Mouse (Mus musculus) limb, embryonic 11.5 days (tissue): ENCODE results near the gene Arpc5l. TPM values are rescaled to one million over a fixed set of nuclear protein-coding genes. Genes with fewer than 3 reads are reported as not detected.

ENCODE experiments used
- ATAC-seq: fragments of 200-750 bp; cut with Nextera tagmentation; 2 replicates; pipeline ENCODE4 v1.8.0; 2017; ENCODE audit warnings: low read depth; ENCODE audit not compliant: insufficient number of reproducible peaks, low FRiP score, low TSS enrichment
- DNase-seq: peaks from one replicate; pipeline ENCODE4 v3.0.0-alpha.2; 2015; ENCODE audit warnings: low spot score
- H3K27ac ChIP-seq: fragments of 300-500 bp; sonication (generic); replicated peaks from 2 replicates; pipeline ENCODE4 v1.5.1; 2014; ENCODE audit warnings: low read depth, mild to moderate bottlenecking, low read length
- H3K27me3 ChIP-seq: fragments of 300-500 bp; sonication (generic); 2 replicates; pipeline ENCODE4 v1.6.1; 2014; ENCODE audit warnings: mild to moderate bottlenecking, low read length, mixed read lengths; ENCODE audit not compliant: control insufficient read depth, insufficient read depth
- H3K36me3 ChIP-seq: fragments of 300-500 bp; sonication (generic); 2 replicates; pipeline ENCODE4 v1.6.1; 2014; ENCODE audit warnings: mild to moderate bottlenecking, low read length, moderate library complexity, mixed read lengths; ENCODE audit not compliant: control insufficient read depth, insufficient read depth
- H3K4me1 ChIP-seq: fragments of 300-500 bp; sonication (generic); 2 replicates; pipeline ENCODE4 v1.6.1; 2014; ENCODE audit warnings: low read length, mixed read lengths; ENCODE audit not compliant: control insufficient read depth, insufficient read depth
- H3K4me2 ChIP-seq: fragments of 300-500 bp; sonication (generic); 2 replicates; pipeline ENCODE4 v1.6.1; 2014; ENCODE audit warnings: low read depth, mild to moderate bottlenecking, moderate library complexity; ENCODE audit not compliant: severe bottlenecking
- H3K4me3 ChIP-seq: fragments of 300-500 bp; sonication (generic); 2 replicates; pipeline ENCODE4 v1.5.1; 2014; ENCODE audit warnings: low read depth, low read length
- H3K9ac ChIP-seq: fragments of 300-500 bp; sonication (generic); 2 replicates; pipeline ENCODE4 v1.6.1; 2014; ENCODE audit warnings: mild to moderate bottlenecking, low read length
- H3K9me3 ChIP-seq: fragments of 300-500 bp; sonication (generic); 2 replicates; pipeline ENCODE4 v1.6.1; 2016; ENCODE audit warnings: low read length; ENCODE audit not compliant: control insufficient read depth
- whole genome bisulfite sequencing: fragments of 180-500 bp; shearing (Covaris S2); extraction: QIAGEN DNeasy Blood & Tissue Kit; methylation state at CpG from one replicate; pipeline ENCODE4 v1.1.7; 2014; 5-methylcytosine and 5-hydroxymethylcytosine counted together
- polyA plus RNA-seq: library from polyadenylated mRNA; unstranded; fragments of >200 nt; fragmentation: Nextera tagmentation; extraction: Ambion mirVana; gene quantifications from 2 replicates; pipeline ENCODE4 v1.2.1, GENCODE M21; 2014

The Arpc5l gene
- polyA plus RNA-seq, 1 experiment from 2014 or later = 115 TPM

- 73% methylated on average over 4 of the region's 4 CpGs for WGBS
Observed at GRCm38 (mm10) chr2:38992004-38992403, 13.1 kb upstream of the Arpc5l start.

GRCm38 (mm10) chr2:38992452-38992851 lies 12.7 kb upstream of the Arpc5l start:
- WGBS = 69% methylated on average over 4 of the region's 4 CpGs
- Histone ChIP-seq H3K27me3 (no peaks in the 10 kb centered on the region), H3K9me3 (no peaks in the 10 kb centered on the region), H3K4me2 (no peak overlapping the region), H3K36me3 (no peaks in the 10 kb centered on the region), H3K27ac (no peak overlapping the region), H3K4me1 (no peaks in the 10 kb centered on the region), H3K4me3 (no peak overlapping the region), H3K9ac (no peak overlapping the region)
- ATAC-seq (no peak), DNase-seq (no peak)

More at GRCm38 (mm10) chr2:38992004-38992403, 13.1 kb upstream of the Arpc5l start:
- H3K27ac ChIP-seq = no peak overlapping the region
- no peak overlapping the region for H3K9ac ChIP-seq
- DNase-seq (no peak), ATAC-seq (no peak)
- H3K4me3 ChIP-seq = no peak overlapping the region
- H3K4me2 ChIP-seq = no peak overlapping the region
- no peaks in the 10 kb centered on the region for H3K4me1 ChIP-seq
- H3K9me3 ChIP-seq = no peaks in the 10 kb centered on the region
- no peaks in the 10 kb centered on the region for H3K27me3 ChIP-seq
- no peaks in the 10 kb centered on the region for H3K36me3 ChIP-seq

GRCm38 (mm10) chr2:38997386-38998374 lies 7.5 kb upstream of the Arpc5l start, which contains the start of gene Wdr38:
Gene Wdr38, plus strand, starts transcription at chr2:38997476.
- H3K9ac ChIP-seq = peak within 1 kb of the TSS; percentile 50
- 0 out of 2 replicates have a peak, but pooled peaks cover 7% of the 10 kb centered on the region for H3K4me1 ChIP-seq
- H3K4me2 ChIP-seq = peak within 1 kb of the TSS; percentile 33
- 16% methylated on average over 33 of the region's 33 CpGs for WGBS
- peaks cover 12% of the 10 kb centered on the region for H3K36me3 ChIP-seq
- H3K27ac ChIP-seq = no peak within 1 kb of the TSS
- H3K27me3 ChIP-seq = no peaks in the 10 kb centered on the region
- H3K9me3 ChIP-seq = no peaks in the 10 kb centered on the region
- peak; percentile 93 for DNase-seq
- H3K4me3 ChIP-seq = peak within 1 kb of the TSS; percentile 27
- ATAC-seq = peak; percentile 88

GRCm38 (mm10) chr2:38999381-38999780 lies 5.8 kb upstream of the Arpc5l start:
- ATAC-seq (no peak), DNase-seq (no peak)
- Histone ChIP-seq H3K4me3 (no peak overlapping the region), H3K9ac (no peak overlapping the region), H3K4me1 (peaks cover 21% of the 10 kb centered on the region), H3K27ac (no peak overlapping the region), H3K4me2 (no peak overlapping the region), H3K36me3 (peaks cover 22% of the 10 kb centered on the region), H3K27me3 (no peaks in the 10 kb centered on the region), H3K9me3 (no peaks in the 10 kb centered on the region)
- 53% methylated on average over 4 of the region's 4 CpGs for WGBS

- H3K36me3 ChIP-seq = peaks cover 22% of the 10 kb centered on the region
- no peak overlapping the region for H3K27ac ChIP-seq
- no peak overlapping the region for H3K4me2 ChIP-seq
- no peaks in the 10 kb centered on the region for H3K27me3 ChIP-seq
- peaks cover 21% of the 10 kb centered on the region for H3K4me1 ChIP-seq
- no peak overlapping the region for H3K4me3 ChIP-seq
- no peaks in the 10 kb centered on the region for H3K9me3 ChIP-seq
- DNase-seq (no peak), ATAC-seq (no peak)
- H3K9ac ChIP-seq = no peak overlapping the region
- WGBS = 67% methylated on average over 8 of the region's 8 CpGs
Observed at GRCm38 (mm10) chr2:38999910-39000586, 5.1 kb upstream of the Arpc5l start.

GRCm38 (mm10) chr2:39000587-39000919 lies 4.6 kb upstream of the Arpc5l start:
- ATAC-seq (no peak), DNase-seq (no peak)
- Histone ChIP-seq H3K4me2 (no peak overlapping the region), H3K27ac (no peak overlapping the region), H3K36me3 (peaks cover 22% of the 10 kb centered on the region), H3K4me3 (no peak overlapping the region), H3K9me3 (no peaks in the 10 kb centered on the region), H3K9ac (no peak overlapping the region), H3K4me1 (peaks cover 21% of the 10 kb centered on the region), H3K27me3 (no peaks in the 10 kb centered on the region)
- 81% methylated on average over 4 of the region's 4 CpGs for WGBS

- Histone ChIP-seq H3K9ac (no peak overlapping the region), H3K4me1 (peaks cover 21% of the 10 kb centered on the region), H3K9me3 (no peaks in the 10 kb centered on the region), H3K4me2 (no peak overlapping the region), H3K27me3 (no peaks in the 10 kb centered on the region), H3K36me3 (peaks cover 22% of the 10 kb centered on the region), H3K4me3 (no peak overlapping the region), H3K27ac (no peak overlapping the region)
- ATAC-seq (no peak), DNase-seq (no peak)
- WGBS = 83% methylated on average over 3 of the region's 3 CpGs
Observed at GRCm38 (mm10) chr2:39001866-39002265, 3.3 kb upstream of the Arpc5l start.

GRCm38 (mm10) chr2:39003106-39003505 lies 2.0 kb upstream of the Arpc5l start:
- DNase-seq = no peak
- Histone ChIP-seq H3K36me3 (peaks cover 22% of the 10 kb centered on the region), H3K27ac (no peak overlapping the region), H3K4me3 (peak overlapping the region; percentile 76; the same call in 1 of the 2 replicates), H3K4me1 (peaks cover 16% of the 10 kb centered on the region), H3K4me2 (peak overlapping the region; percentile 94), H3K9me3 (no peaks in the 10 kb centered on the region), H3K27me3 (no peaks in the 10 kb centered on the region), H3K9ac (no peak overlapping the region)
- ATAC-seq = no peak
- 61% methylated on average over 8 of the region's 8 CpGs for WGBS
